ENCODE assay signal across 21 mouse cellular contexts in genomic region chr17:49582471-49582870, GRCm38 (mm10). TPM values are rescaled to one million over a fixed set of nuclear protein-coding genes. Genes with fewer than 3 reads are reported as not detected.
DNase-seq lines count a peak whose midpoint lies in the region; ATAC-seq lines count a peak whose summit lies in the region.
"Had no signal": no experiment of that assay in that cellular context is flagged by ENCODE, and none has a peak within 500 bp of the region (broad histone marks: within the 10 kb centered on the region; RNA-seq: fewer than 3 reads in every experiment).

No protein-coding gene starts in this region.

- no peaks in the 10 kb centered on the region for H3K9me3 ChIP-seq in limb, embryonic 10.5 days (replicated peaks)
- H3K9me3 ChIP-seq in stomach, embryonic 15.5 days, result no peaks in the 10 kb centered on the region
- H3K9me3 ChIP-seq: hindbrain, embryonic 10.5 days; liver, embryonic 13.5 days; midbrain, embryonic 10.5 days had no signal

- WGBS in limb, embryonic 10.5 days, result 23% methylated on average over 11 of the region's 11 CpGs
- WGBS in stomach, embryonic 15.5 days, result 29% methylated on average over 11 of the region's 11 CpGs

- H3K27ac ChIP-seq in limb, embryonic 10.5 days, result no peak overlapping the region
- no peak overlapping the region for H3K27ac ChIP-seq in stomach, embryonic 15.5 days
- H3K27ac ChIP-seq: hindbrain, embryonic 10.5 days; liver, embryonic 13.5 days; midbrain, embryonic 10.5 days had no signal

- DNase-seq in kidney, postnatal 4 days, result peak; percentile 17 to 26
- DNase-seq in kidney, adult 9 months, result no peak
- peak; percentile 34 for DNase-seq in embryo, embryonic 9.5 days (ENCODE audit: extremely low spot score)
- peak; percentile 39 for DNase-seq in limb, embryonic 10.5 days (ENCODE audit: low spot score)
- no peak for DNase-seq in cerebellum, adult 11-12 months
- DNase-seq in gastrocnemius, postnatal 25 days, result no peak
- no peak for DNase-seq in frontal cortex, adult 2 months (ENCODE audit: extremely low spot score in 1 of 2, low spot score in 1 of 2)
- DNase-seq: adrenal gland, adult 8-10 months; cerebellum, adult 18-20 months; kidney, adult 2 months; liver, embryonic 13.5 days; lung, postnatal 10 days; right cerebral cortex, postnatal 25 days; thymus, postnatal 25 days had no signal

- H3K4me2 ChIP-seq in stomach, embryonic 15.5 days, result no peak overlapping the region
- H3K4me2 ChIP-seq: liver, embryonic 13.5 days had no signal

- peak; percentile 68; the same call in 1 of the 2 replicates for ATAC-seq in stomach, embryonic 15.5 days (ENCODE audit: insufficient read depth, low FRiP score, low read depth)
- ATAC-seq: CD4-positive, CD25-positive, alpha-beta regulatory T cell, adult 4 months had no signal

- H3K4me1 ChIP-seq in limb, embryonic 10.5 days, result peaks cover 11% of the 10 kb centered on the region
- H3K4me1 ChIP-seq in stomach, embryonic 15.5 days, result no peaks in the 10 kb centered on the region
- H3K4me1 ChIP-seq: hindbrain, embryonic 10.5 days; liver, embryonic 13.5 days; midbrain, embryonic 10.5 days had no signal

- no peaks in the 10 kb centered on the region for H3K27me3 ChIP-seq in limb, embryonic 10.5 days (ENCODE audit: low read depth, poor library complexity, severe bottlenecking)
- H3K27me3 ChIP-seq in stomach, embryonic 15.5 days (replicated peaks), result no peaks in the 10 kb centered on the region
- H3K27me3 ChIP-seq: liver, embryonic 13.5 days had no signal

- H3K36me3 ChIP-seq in limb, embryonic 10.5 days, result no peaks in the 10 kb centered on the region
- no peaks in the 10 kb centered on the region for H3K36me3 ChIP-seq in stomach, embryonic 15.5 days
- H3K36me3 ChIP-seq: hindbrain, embryonic 10.5 days; liver, embryonic 13.5 days; midbrain, embryonic 10.5 days had no signal

- H3K4me3 ChIP-seq in limb, embryonic 10.5 days, result no peak overlapping the region
- H3K4me3 ChIP-seq in stomach, embryonic 15.5 days (replicated peaks), result no peak overlapping the region
- H3K4me3 ChIP-seq: hindbrain, embryonic 10.5 days; liver, embryonic 13.5 days; midbrain, embryonic 10.5 days had no signal

- no peak overlapping the region for H3K9ac ChIP-seq in stomach, embryonic 15.5 days
- H3K9ac ChIP-seq: liver, embryonic 13.5 days had no signal

RNA-seq across cellular contexts. Expression of gene Daam2, which starts 18.3 kb away (rescaled TPM):
- 8.2 and 10.7 TPM in 2 replicates for polyA plus RNA-seq in limb, embryonic 10.5 days (2016; fragmentation: Nextera tagmentation; extraction: Ambion mirVana)
- polyA plus RNA-seq in stomach, embryonic 15.5 days (2015; fragmentation: Nextera tagmentation; extraction: Ambion mirVana), result 6.6 and 7.2 TPM in 2 replicates
- total RNA-seq in gastrocnemius, postnatal 25 days (2021), result 1 to 10 TPM; 4.9 to 5.0 TPM
- 30.8 and 34.5 TPM in 2 replicates for polyA plus RNA-seq in frontal cortex, adult 2 months (2012; rRNA removed)
- total RNA-seq: granulocyte monocyte progenitor cell, adult 5-6 weeks had no signal

RNA-seq across cellular contexts. Expression of gene Kif6, which starts 32.5 kb away (rescaled TPM):
- polyA plus RNA-seq in limb, embryonic 10.5 days (2016; fragmentation: Nextera tagmentation; extraction: Ambion mirVana), result 3.2 and 4.3 TPM in 2 replicates
- polyA plus RNA-seq in stomach, embryonic 15.5 days (2015; fragmentation: Nextera tagmentation; extraction: Ambion mirVana), result 1.5 and 1.9 TPM in 2 replicates
- total RNA-seq in gastrocnemius, postnatal 25 days (2021), result under 1 TPM in 1 of 2 experiments, not detected in 1; 0.19 TPM
- polyA plus RNA-seq in frontal cortex, adult 2 months (2012; rRNA removed), result 1.3 and 1.6 TPM in 2 replicates
- total RNA-seq: common myeloid progenitor, adult 5-6 weeks; granulocyte monocyte progenitor cell, adult 5-6 weeks; MEL had no signal
- polyA plus RNA-seq: CD4-positive, CD25-positive, alpha-beta regulatory T cell, adult 4 months had no signal

Comparison
In these comparisons a context has a peak if more than half of its experiments do, and no peak if none do; other contexts are left out.
1. DNase-seq: peak in kidney, postnatal 4 days (2 of 2), embryo, embryonic 9.5 days (single experiment) and limb, embryonic 10.5 days (single experiment); none in kidney, adult 9 months (single experiment), cerebellum, adult 11-12 months (single experiment), gastrocnemius, postnatal 25 days (single experiment) and frontal cortex, adult 2 months (0 of 2).